In genomic region chr6:87099671-87100296, GRCm38 (mm10) we compare ENCODE assay signal across 8 mouse cellular contexts. TPM values are rescaled to one million over a fixed set of nuclear protein-coding genes. Genes with fewer than 3 reads are reported as not detected.
DNase-seq lines count a peak whose midpoint lies in the region; ATAC-seq lines count a peak whose summit lies in the region.

No protein-coding gene starts in this region.

- H3K4me1 ChIP-seq in hindbrain, embryonic 10.5 days (replicated peaks), result peaks cover 41% of the 10 kb centered on the region
- H3K4me1 ChIP-seq in hindbrain, embryonic 12.5 days, result peaks cover 18% of the 10 kb centered on the region

- no peaks in the 10 kb centered on the region for H3K9me3 ChIP-seq in hindbrain, embryonic 10.5 days
- H3K9me3 ChIP-seq in hindbrain, embryonic 12.5 days (replicated peaks), result no peaks in the 10 kb centered on the region

- ATAC-seq in hindbrain, embryonic 12.5 days (ENCODE audit: low FRiP score), result no peak

- no peak for DNase-seq in hindbrain, embryonic 10.5 days (ENCODE audit: low spot score)
- peak; percentile 31 for DNase-seq in brain, adult 2 months (ENCODE audit: low read depth, low spot score)
- DNase-seq in heart, postnatal 4 days, result peak; percentile 50
- peak; percentile 43 to 65 for DNase-seq in lung, postnatal 4 days
- no peak for DNase-seq in urinary bladder, postnatal 4 days (ENCODE audit: low spot score in 2 of 2)
- no peak for DNase-seq in kidney, postnatal 36 days
- DNase-seq in right cerebral cortex, adult 18-20 months, result no peak

- no peaks in the 10 kb centered on the region for H3K36me3 ChIP-seq in hindbrain, embryonic 10.5 days
- no peaks in the 10 kb centered on the region for H3K36me3 ChIP-seq in hindbrain, embryonic 12.5 days

- no peak overlapping the region for H3K4me2 ChIP-seq in hindbrain, embryonic 12.5 days (replicated peaks)

- H3K27me3 ChIP-seq in hindbrain, embryonic 10.5 days (ENCODE audit: insufficient read depth, poor library complexity, severe bottlenecking), result no peaks in the 10 kb centered on the region
- no peaks in the 10 kb centered on the region for H3K27me3 ChIP-seq in hindbrain, embryonic 12.5 days

- WGBS in hindbrain, embryonic 10.5 days, result 57% methylated on average over 7 of the region's 7 CpGs
- 40% methylated on average over 7 of the region's 7 CpGs for WGBS in hindbrain, embryonic 12.5 days

- H3K27ac ChIP-seq in hindbrain, embryonic 10.5 days, result 0 out of 2 replicates have a peak overlapping the region, but pooled peaks have one; percentile 17
- H3K27ac ChIP-seq in hindbrain, embryonic 12.5 days, result no peak overlapping the region

- no peak overlapping the region for H3K4me3 ChIP-seq in hindbrain, embryonic 10.5 days
- no peak overlapping the region for H3K4me3 ChIP-seq in hindbrain, embryonic 12.5 days

- no peak overlapping the region for H3K9ac ChIP-seq in hindbrain, embryonic 12.5 days

RNA-seq across cellular contexts. Expression of gene D6Ertd527e, which starts 4.8 kb away (rescaled TPM):
- polyA plus RNA-seq in hindbrain, embryonic 10.5 days (2016; fragmentation: Nextera tagmentation; extraction: Ambion mirVana), result 0.07 and 0.25 TPM in 2 replicates
- polyA plus RNA-seq in hindbrain, embryonic 12.5 days (2016; fragmentation: Nextera tagmentation; extraction: Ambion mirVana), result 0.10 and 0.52 TPM in 2 replicates
- not detected for total RNA-seq in heart, postnatal 4 days (2021)

RNA-seq across cellular contexts. Expression of gene Gfpt1, which starts 57.1 kb away (rescaled TPM):
- 11.4 and 15.0 TPM in 2 replicates for polyA plus RNA-seq in hindbrain, embryonic 10.5 days (2016; fragmentation: Nextera tagmentation; extraction: Ambion mirVana)
- 25.5 and 25.7 TPM in 2 replicates for polyA plus RNA-seq in hindbrain, embryonic 12.5 days (2016; fragmentation: Nextera tagmentation; extraction: Ambion mirVana)
- total RNA-seq in heart, postnatal 4 days (2021), result 10 to 100 TPM; 21.6 to 22.9 TPM

Comparison
In these comparisons a context has a peak if more than half of its experiments do, and no peak if none do; other contexts are left out.
1. DNase-seq: peak in brain, adult 2 months (single experiment), heart, postnatal 4 days (single experiment) and lung, postnatal 4 days (2 of 2); none in hindbrain, embryonic 10.5 days (single experiment), urinary bladder, postnatal 4 days (0 of 2), kidney, postnatal 36 days (0 of 2) and right cerebral cortex, adult 18-20 months (single experiment).